Mouse (Mus musculus) cortical plate, adult 2 months (tissue): ENCODE measurements at regions not wholly inside any gene's neighbourhood (a gene's known extent, or its start where the extent isn't known, plus 50 kb on each side); places are given as distances from the start of the nearest gene placed in this dataset.

Experiments used
- CTCF ChIP-seq: fragments of 200-500 bp; IDR thresholded peaks from 2 replicates; pipeline ENCODE4 v1.5.1; 2011; ENCODE audit warnings: mild to moderate bottlenecking, control low read depth, low read length; ENCODE audit not compliant: insufficient read depth; ENCODE audit errors: extremely low read depth
- POLR2A ChIP-seq: fragments of 200-500 bp; IDR thresholded peaks from 2 replicates; pipeline ENCODE4 v1.6.1; 2011; ENCODE audit warnings: mild to moderate bottlenecking, low read length, control low read depth; ENCODE audit not compliant: insufficient read depth; ENCODE audit errors: extremely low read depth

DNA sequence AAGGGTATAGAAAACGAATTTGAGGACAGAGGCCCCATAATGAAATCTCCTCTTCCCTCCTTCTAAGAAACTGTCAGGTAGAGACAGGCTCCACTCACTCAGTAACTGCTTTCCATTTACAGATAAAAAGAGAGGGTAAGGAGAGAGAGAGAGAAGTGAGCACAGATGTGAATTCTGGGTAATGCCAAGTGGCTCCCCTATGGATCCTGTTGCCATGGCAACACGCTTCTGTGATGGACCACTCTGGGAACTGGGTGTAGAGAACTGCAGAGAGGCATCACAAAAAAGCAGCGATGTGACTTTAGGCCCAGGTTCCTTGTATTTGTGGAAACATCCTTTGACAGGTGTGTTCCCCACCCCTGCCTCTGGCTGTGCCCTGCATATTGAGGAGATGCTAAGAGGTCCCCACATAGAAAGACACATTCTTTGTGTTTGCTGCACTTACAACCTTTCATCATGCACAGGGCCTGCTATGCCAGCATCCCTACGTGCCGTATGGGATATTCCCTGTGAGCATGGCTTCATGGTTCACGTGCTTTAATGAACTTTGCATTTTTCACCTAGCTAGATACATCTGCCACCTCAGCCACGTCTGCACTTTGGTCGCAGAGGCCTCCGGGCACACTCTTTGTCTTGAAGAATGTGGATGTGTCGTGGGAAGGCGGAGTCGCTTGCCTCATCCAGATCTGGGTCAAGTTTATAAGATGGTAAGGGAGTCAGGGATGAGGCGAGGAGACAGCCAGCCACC lies 84.4 kb upstream of the Irf2bp2 start:
- TF ChIP-seq CTCF, result no peak
- TF ChIP-seq POLR2A, result no peak
